Mouse (Mus musculus) C2C12 (cell line): ENCODE measurements at regions not wholly inside any gene's neighbourhood (a gene's known extent, or its start where the extent isn't known, plus 50 kb on each side); places are given as distances from the start of the nearest gene placed in this dataset.

Source experiments
- H3K27me3 ChIP-seq: one replicate; pipeline ENCODE4 v1.6.1; 2011; ENCODE audit not compliant: control insufficient read depth, insufficient read depth, insufficient read length
- H3K36me3 ChIP-seq: one replicate; pipeline ENCODE4 v1.6.1; 2011; ENCODE audit not compliant: control insufficient read depth, insufficient read depth
- H3K4me3 ChIP-seq: one replicate; pipeline ENCODE4 v1.5.1; 2011; ENCODE audit warnings: mild to moderate bottlenecking, control low read depth; ENCODE audit not compliant: poor library complexity, insufficient read depth, severe bottlenecking
- H3K79me2 ChIP-seq: one replicate; pipeline ENCODE4 v1.6.1; 2011; ENCODE audit not compliant: control insufficient read depth, insufficient read depth
- H3K79me3 ChIP-seq: one replicate; pipeline ENCODE4 v1.6.1; 2011; ENCODE audit warnings: low read depth, control low read depth
- H3ac ChIP-seq: one replicate; pipeline ENCODE3; 2011; ENCODE audit warnings: low read depth; ENCODE audit not compliant: control insufficient read depth, insufficient read length
- CEBPB ChIP-seq: IDR thresholded peaks from one replicate; pipeline ENCODE4 v1.6.1; 2011; ENCODE audit warnings: low read depth, mild to moderate bottlenecking, control low read depth, moderate library complexity
- CTCF ChIP-seq: IDR thresholded peaks from one replicate; pipeline ENCODE4 v1.5.1; 2011; ENCODE audit not compliant: control insufficient read depth, insufficient read depth, insufficient read length
- FOSL1 ChIP-seq: IDR thresholded peaks from one replicate; pipeline ENCODE4 v1.8.0; 2011; ENCODE audit warnings: mild to moderate bottlenecking, low read length; ENCODE audit not compliant: poor library complexity, insufficient read depth, severe bottlenecking
- MAX ChIP-seq: IDR thresholded peaks from one replicate; pipeline ENCODE4 v1.6.1; 2011; ENCODE audit warnings: mild to moderate bottlenecking, control low read depth
- MYOD1 ChIP-seq: IDR thresholded peaks from one replicate; pipeline ENCODE4 v1.6.1; 2011; ENCODE audit warnings: low read depth; ENCODE audit not compliant: control insufficient read depth, insufficient read length
- MYOG ChIP-seq: IDR thresholded peaks from one replicate; pipeline ENCODE4 v1.6.1; 2011; ENCODE audit not compliant: control insufficient read depth, insufficient read length; ENCODE audit errors: extremely low read depth
- USF1 ChIP-seq: IDR thresholded peaks from one replicate; pipeline ENCODE4 v1.6.1; 2011; ENCODE audit warnings: low read depth, mild to moderate bottlenecking, control low read depth, moderate library complexity

DNA sequence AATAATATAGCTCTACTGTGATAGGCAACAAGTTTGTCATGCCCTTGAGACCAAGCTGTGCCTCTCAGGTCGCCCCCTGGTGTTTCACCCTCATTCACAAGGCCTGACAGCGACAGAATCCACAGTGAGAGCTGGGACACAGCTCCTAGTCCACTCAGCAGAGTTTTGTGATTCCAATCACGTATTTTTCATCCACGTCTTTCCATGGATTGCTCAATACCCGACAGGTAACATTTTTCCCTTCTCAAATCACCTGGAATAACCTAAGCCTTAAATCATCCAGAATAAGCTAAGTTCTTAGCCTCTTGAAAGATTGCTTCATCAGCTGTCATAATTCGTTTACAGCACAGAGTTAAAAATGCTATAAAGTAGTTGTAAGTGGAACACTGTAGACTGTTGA, 211.3 kb downstream of the Ccdc91 start:
- Histone ChIP-seq H3K4me3 (no peak overlapping the region), H3K79me2 (no peaks in the 10 kb centered on the region), H3ac (no peak overlapping the region), H3K79me3 (no peaks in the 10 kb centered on the region), H3K36me3 (no peaks in the 10 kb centered on the region), H3K27me3 (no peaks in the 10 kb centered on the region)
- TF ChIP-seq USF1 (no peak), MAX (no peak), CEBPB (peak; percentile 4)

DNA sequence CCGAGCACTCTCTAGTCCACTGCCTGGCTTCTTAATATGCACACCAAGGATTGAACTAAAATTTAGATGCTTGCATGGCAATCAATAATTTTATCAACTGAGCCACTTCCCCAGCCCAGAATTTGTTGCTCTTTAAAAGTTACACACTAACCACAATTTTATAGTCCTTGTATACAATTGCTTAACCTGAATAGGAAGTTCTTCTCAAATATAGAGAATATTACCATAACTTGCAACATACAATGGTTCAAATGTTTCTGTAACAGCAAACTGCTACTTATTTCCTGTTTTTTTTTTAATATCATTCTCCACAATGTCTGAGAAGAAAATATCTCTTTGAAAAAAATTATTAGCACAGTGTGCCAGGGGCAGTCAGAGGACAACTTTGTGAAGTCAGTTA, 222.6 kb downstream of the Ccdc91 start:
- H3K36me3 ChIP-seq = no peaks in the 10 kb centered on the region
- no peaks in the 10 kb centered on the region for H3K79me3 ChIP-seq
- TF ChIP-seq USF1 (no peak), FOSL1 (no peak), MYOD1 (no peak), CEBPB (no peak), MYOG (no peak), MAX (no peak), CTCF (no peak)
- no peaks in the 10 kb centered on the region for H3K27me3 ChIP-seq
- H3K79me2 ChIP-seq = no peaks in the 10 kb centered on the region
- H3ac ChIP-seq = no peak overlapping the region
- no peak overlapping the region for H3K4me3 ChIP-seq

DNA sequence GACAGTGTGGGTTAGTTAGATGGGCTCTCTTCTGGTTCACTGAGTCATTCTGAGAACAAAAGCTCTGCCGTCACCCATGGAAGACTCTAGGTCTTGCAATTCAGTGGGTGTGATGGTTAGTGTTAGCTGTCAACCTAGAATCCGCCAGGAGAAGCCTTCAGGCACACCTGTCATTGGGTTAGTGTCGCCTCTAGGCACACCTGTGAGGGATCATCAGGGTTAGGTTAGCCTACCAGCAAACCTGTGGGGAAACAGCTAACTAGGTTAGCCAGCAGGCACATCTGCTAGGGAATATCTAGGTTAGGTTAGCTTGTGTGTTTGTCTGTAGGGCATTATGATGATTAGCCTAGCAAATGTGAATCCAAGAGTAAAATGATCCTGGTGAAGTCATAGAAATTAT, 223.8 kb downstream of the Ccdc91 start:
- Histone ChIP-seq H3K4me3 (no peak overlapping the region), H3ac (no peak overlapping the region), H3K79me2 (no peaks in the 10 kb centered on the region), H3K79me3 (no peaks in the 10 kb centered on the region), H3K36me3 (no peaks in the 10 kb centered on the region), H3K27me3 (no peaks in the 10 kb centered on the region)
- TF ChIP-seq CTCF (no peak), MYOD1 (peak; percentile 86)

DNA sequence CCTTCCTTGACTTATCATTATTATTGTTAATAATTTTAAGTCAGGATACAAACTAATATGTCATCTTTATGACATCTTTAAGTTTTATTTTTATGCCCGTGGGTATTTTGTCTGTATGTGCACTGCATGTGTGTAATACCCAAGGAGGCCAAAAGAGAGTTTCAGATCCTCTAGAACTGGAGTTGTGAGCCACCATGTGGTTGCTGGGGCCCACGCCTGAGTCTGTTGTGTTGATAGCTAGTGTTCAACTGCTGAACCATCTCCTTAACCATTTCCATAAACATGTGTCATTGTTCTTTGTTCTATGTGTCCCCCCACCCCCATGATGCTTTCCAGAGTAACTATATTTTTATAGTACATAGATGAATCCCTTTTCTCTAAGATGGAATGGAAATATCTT, 225.0 kb downstream of the Ccdc91 start:
- Histone ChIP-seq H3K79me2 (no peaks in the 10 kb centered on the region), H3ac (no peak overlapping the region), H3K4me3 (no peak overlapping the region), H3K79me3 (no peaks in the 10 kb centered on the region), H3K36me3 (no peaks in the 10 kb centered on the region), H3K27me3 (no peaks in the 10 kb centered on the region)
- TF ChIP-seq FOSL1 (no peak), MYOG (no peak), MYOD1 (no peak), CTCF (no peak), MAX (no peak), USF1 (no peak), CEBPB (no peak)

DNA sequence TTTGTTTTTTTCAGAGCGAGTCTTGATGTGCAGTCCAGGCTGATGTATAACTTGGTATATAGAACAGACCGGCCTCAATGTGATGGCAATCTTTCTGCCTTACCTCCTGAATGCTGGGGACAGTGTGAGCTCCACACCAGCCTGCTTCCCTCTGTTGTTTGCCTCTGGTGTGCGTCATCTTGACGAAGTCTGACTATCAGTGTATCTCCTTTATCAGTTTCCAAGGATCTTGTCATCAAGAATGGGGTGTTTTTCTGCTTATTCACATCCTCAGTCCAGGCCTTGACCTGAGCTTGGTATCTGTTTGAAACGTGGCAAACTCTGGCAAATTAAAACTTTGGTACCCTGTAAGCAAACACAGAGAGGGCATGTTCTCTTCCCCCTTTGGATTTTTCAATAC, 226.3 kb downstream of the Ccdc91 start:
- no peak for TF ChIP-seq CEBPB
- TF ChIP-seq MYOD1 = no peak
- TF ChIP-seq CTCF = no peak
- no peak for TF ChIP-seq USF1
- no peak for TF ChIP-seq MYOG
- TF ChIP-seq FOSL1 = no peak
- TF ChIP-seq MAX = no peak
- Histone ChIP-seq H3K4me3 (no peak overlapping the region), H3ac (no peak overlapping the region), H3K79me3 (no peaks in the 10 kb centered on the region), H3K27me3 (no peaks in the 10 kb centered on the region), H3K79me2 (no peaks in the 10 kb centered on the region), H3K36me3 (no peaks in the 10 kb centered on the region)

DNA sequence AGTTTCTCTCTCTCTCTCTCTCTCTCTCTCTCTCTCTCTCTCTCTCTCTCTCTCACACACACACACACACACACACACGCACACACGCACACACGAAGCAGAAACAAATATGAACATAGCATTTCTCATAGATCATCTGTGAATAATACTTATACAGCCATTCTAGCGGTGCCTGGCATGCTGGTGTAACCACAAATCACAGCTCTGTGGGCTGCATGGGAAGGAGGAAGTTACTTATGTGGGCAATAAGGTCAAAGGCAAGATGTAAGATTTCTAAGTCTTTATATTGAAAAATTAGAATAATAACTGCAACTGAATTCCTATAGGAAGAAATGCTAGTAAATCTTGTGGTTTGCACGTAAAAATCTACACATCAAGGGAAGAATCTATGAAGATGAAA, 228.7 kb downstream of the Ccdc91 start:
- Histone ChIP-seq H3K36me3 (no peaks in the 10 kb centered on the region), H3K79me2 (no peaks in the 10 kb centered on the region), H3K79me3 (no peaks in the 10 kb centered on the region), H3K4me3 (no peak overlapping the region), H3ac (no peak overlapping the region), H3K27me3 (no peaks in the 10 kb centered on the region)
- TF ChIP-seq MYOG = no peak
- TF ChIP-seq MAX = no peak
- TF ChIP-seq MYOD1 = no peak
- TF ChIP-seq CEBPB = no peak

DNA sequence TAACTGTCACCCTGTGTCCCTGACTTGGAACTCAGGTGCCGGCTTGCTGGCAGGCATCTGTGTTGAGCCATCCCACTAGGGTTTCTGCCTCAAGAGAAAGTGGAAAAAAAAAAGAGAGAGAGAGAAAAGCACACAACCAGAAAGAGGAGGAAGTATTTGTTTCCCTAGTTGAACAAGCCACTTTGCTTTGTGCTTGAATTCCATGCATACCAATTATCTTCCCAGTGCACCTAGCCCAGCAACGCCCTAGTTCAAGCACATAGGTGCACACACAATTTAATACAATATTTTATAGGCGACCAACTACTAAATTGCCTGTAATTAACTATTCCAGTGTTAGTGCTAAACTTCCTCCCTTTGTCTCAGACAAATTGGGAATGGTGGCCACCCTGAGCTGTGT, 230.3 kb downstream of the Ccdc91 start:
- TF ChIP-seq CTCF (no peak), USF1 (no peak), FOSL1 (no peak), CEBPB (no peak), MYOD1 (no peak), MYOG (no peak), MAX (no peak)
- no peaks in the 10 kb centered on the region for H3K79me2 ChIP-seq
- H3K36me3 ChIP-seq = no peaks in the 10 kb centered on the region

More for the DNA sequence above, 230.3 kb downstream of the Ccdc91 start:
- Histone ChIP-seq H3K79me3 (no peaks in the 10 kb centered on the region), H3K4me3 (no peak overlapping the region), H3K27me3 (no peaks in the 10 kb centered on the region), H3ac (no peak overlapping the region)
